Mouse (Mus musculus) left cerebral cortex, adult 9 months (tissue): ENCODE data around the gene P2rx3.

Source experiments
- DNase-seq, 2 experiments: peaks; one replicate each; pipeline ENCODE4 v3.0.0; 2022; ENCODE audit warnings: low spot score in 2 of 2

P2rx3 gene

GRCm38 (mm10) chr2:85043623-85044022, 6.4 kb upstream of the P2rx3 start:
- no peak for DNase-seq

GRCm38 (mm10) chr2:85038336-85038735, 1.1 kb upstream of the P2rx3 start:
- no peak for DNase-seq

GRCm38 (mm10) chr2:85036507-85037046, 685 bp downstream of the P2rx3 start:
- DNase-seq = no peak

- DNase-seq = no peak
These were observed 3.1 kb downstream of the P2rx3 start for GRCm38 (mm10) chr2:85034169-85034568.

- no peak for DNase-seq
These were observed 4.1 kb downstream of the P2rx3 start for GRCm38 (mm10) chr2:85033121-85033520.

- no peak for DNase-seq
These were observed 6.3 kb downstream of the P2rx3 start for GRCm38 (mm10) chr2:85030989-85031388.

- DNase-seq = no peak
These were observed 7.4 kb downstream of the P2rx3 start for GRCm38 (mm10) chr2:85029897-85030296.

- DNase-seq = no peak
These were observed 10.0 kb downstream of the P2rx3 start for GRCm38 (mm10) chr2:85027281-85027680.

GRCm38 (mm10) chr2:85026178-85026577, 11.1 kb downstream of the P2rx3 start:
- DNase-seq = no peak

GRCm38 (mm10) chr2:85022043-85022442, 15.2 kb downstream of the P2rx3 start:
- no peak for DNase-seq

- DNase-seq = no peak
These were observed 22.7 kb downstream of the P2rx3 start for GRCm38 (mm10) chr2:85014588-85014982.

GRCm38 (mm10) chr2:85013826-85014587, 23.3 kb downstream of the P2rx3 start:
- no peak for DNase-seq

- no peak for DNase-seq
These were observed 24.6 kb downstream of the P2rx3 start for GRCm38 (mm10) chr2:85012679-85013078.

- no peak for DNase-seq
These were observed 25.2 kb downstream of the P2rx3 start for GRCm38 (mm10) chr2:85011906-85012604.

GRCm38 (mm10) chr2:85009212-85009611, 28.1 kb downstream of the P2rx3 start:
- DNase-seq = no peak

GRCm38 (mm10) chr2:85007729-85008128, 29.5 kb downstream of the P2rx3 start:
- no peak for DNase-seq

- DNase-seq = no peak
These were observed 30.7 kb downstream of the P2rx3 start for GRCm38 (mm10) chr2:85006600-85006999.

GRCm38 (mm10) chr2:85004341-85004740, 32.9 kb downstream of the P2rx3 start:
- peak; percentile 26 to 73 for DNase-seq

GRCm38 (mm10) chr2:85002575-85002974, 34.7 kb downstream of the P2rx3 start:
- no peak for DNase-seq

- DNase-seq = no peak
These were observed 35.8 kb downstream of the P2rx3 start for GRCm38 (mm10) chr2:85001497-85001896.

- no peak for DNase-seq
These were observed 37.6 kb downstream of the P2rx3 start for GRCm38 (mm10) chr2:84999486-85000181.

- no peak for DNase-seq
These were observed 40.9 kb downstream of the P2rx3 start for GRCm38 (mm10) chr2:84996376-84996775.
